Mouse (Mus musculus) kidney, adult 2 months (tissue): ENCODE results near the gene Chad.

ENCODE experiments used
- CTCF ChIP-seq: fragments of 200-500 bp; conservative IDR thresholded peaks from 2 replicates; pipeline ENCODE4 v1.5.1; 2011; ENCODE audit warnings: low read depth, mild to moderate bottlenecking, control low read depth, low read length, moderate library complexity, mixed read lengths; ENCODE audit not compliant: insufficient read depth, insufficient read length
- POLR2A ChIP-seq: fragments of 200-500 bp; IDR thresholded peaks from one replicate; pipeline ENCODE4 v1.6.1; 2011; ENCODE audit warnings: low read depth, low read length, control low read depth

DNA sequence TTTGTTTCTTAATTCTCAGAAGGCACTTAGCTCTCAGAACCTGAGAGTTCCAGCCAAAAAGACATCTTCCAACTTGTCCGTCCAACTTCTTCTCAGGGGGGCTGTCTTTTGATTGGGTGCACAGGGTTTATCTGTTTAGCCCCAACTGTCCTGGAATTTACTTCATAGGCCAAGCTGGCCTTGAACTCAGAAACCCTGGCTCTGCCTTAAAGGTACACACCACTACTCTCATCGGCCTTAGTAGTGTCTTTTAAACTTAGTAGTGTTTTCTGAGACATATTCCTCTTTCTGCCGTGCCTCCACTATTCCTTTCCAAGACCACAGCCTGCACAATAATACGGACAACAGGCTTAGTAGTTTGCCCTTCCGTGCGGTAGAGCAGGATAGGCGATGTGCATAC lies 35.6 kb downstream of the Chad start:
- TF ChIP-seq CTCF = no peak
- TF ChIP-seq POLR2A = no peak
